Mouse (Mus musculus): Measurements from ENCODE around the gene Snrnp35.
"Not testable (repeated sequence)": the region's sequence is repeated elsewhere in the genome, so short reads cannot be mapped to it uniquely, and the experiment has no call there.

The Snrnp35 gene

GRCm38 (mm10) chr5:124482966-124483654, at the start of gene Snrnp35:
TSS of gene Snrnp35 (plus strand) at chr5:124483134.
- DNase-seq: peak; percentile 91

GRCm38 (mm10) chr5:124438229-124438628, 44.7 kb upstream of the Snrnp35 start:
- peak; percentile 63 for DNase-seq

DNA sequence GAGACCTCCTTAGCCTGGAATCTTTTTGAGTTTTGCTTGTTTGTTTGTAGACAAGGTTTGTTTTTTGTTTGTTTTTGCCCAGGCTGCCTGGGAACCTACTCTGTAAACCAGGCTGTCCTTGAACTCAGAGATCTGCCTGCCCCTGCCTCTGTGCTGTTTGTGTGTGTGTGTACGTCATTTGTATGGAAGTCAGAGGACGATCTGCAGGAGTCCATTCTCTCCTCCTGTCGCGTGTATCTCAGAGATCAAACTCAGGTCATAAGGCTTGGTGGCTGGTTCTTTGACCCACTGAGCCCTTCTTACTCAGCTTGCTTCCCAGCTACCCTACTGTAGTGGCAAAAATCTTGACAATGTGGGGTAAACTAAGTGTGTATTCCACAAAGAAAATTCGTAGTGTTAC, 44.2 kb upstream of the Snrnp35 start:
- no peak for DNase-seq

- DNase-seq: peak; percentile 93
These were observed 43.4 kb upstream of the Snrnp35 start, which contains the start of gene Kmt5a for GRCm38 (mm10) chr5:124439447-124440093. TSS of gene Kmt5a (plus strand) at chr5:124439930.

GRCm38 (mm10) chr5:124440094-124440701, 42.7 kb upstream of the Snrnp35 start:
- peak; percentile 80 for DNase-seq

GRCm38 (mm10) chr5:124442628-124443027, 40.3 kb upstream of the Snrnp35 start:
- DNase-seq: no peak

- no peak for DNase-seq
These were observed 38.7 kb upstream of the Snrnp35 start for GRCm38 (mm10) chr5:124444208-124444607.

- peak; percentile 88 for DNase-seq
These were observed 38.0 kb upstream of the Snrnp35 start for GRCm38 (mm10) chr5:124444661-124445561.

DNA sequence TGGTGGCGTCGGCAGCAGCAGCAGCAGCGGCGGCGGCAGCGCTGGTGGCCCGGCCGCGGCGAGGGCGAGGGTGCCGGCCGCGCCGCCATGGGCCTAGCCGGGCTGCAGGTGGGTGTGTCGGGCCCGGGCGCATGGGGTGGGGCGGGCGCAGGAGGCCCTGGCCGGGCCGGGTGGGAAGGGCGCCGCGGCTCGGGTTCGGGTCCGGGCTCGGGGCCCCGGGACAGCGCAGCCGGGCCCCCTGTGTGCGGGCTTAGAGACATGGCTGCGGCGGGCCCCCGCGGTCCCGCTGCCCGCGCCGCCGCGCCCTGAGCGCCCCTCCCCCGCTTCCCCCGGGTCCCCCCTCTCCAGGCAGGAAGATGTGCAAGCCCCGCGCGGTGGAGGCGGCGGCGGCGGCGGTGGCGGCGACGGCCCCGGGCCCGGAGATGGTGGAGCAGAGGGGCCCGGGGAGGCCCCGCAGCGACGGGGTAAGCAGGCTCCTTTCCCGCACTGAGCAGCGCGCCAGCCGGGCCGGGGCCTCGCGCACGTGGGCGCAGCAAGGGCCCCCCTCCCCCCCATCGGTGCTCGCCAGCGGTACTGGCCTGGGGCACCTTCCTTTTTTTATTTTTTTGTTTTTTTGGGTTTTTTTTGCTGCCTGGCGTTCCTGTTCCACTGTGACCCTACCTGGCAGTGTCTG, 37.2 kb upstream of the Snrnp35 start:
- DNase-seq: peak; percentile 79

GRCm38 (mm10) chr5:124446301-124446881, 36.5 kb upstream of the Snrnp35 start:
- DNase-seq: peak; percentile 45

DNA sequence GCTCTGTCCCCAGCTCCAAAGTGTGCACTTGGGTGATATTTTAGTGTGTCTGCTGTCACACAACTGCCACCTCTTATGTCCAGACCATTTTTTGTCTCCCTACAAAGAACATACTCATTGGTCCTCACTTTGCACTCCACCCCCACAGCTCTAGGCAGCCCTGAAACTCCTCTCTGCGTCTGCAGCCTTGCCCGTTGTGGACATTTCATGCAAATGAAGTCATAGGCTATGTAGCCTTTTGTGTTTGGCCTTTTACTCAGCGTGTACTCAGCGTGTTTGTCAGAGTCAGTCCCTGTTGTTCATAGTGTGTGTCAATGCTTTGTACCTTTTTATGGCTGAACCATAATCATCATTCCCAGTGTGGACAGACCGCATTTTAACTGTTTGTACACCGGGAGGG, 33.4 kb upstream of the Snrnp35 start:
- DNase-seq: no peak

DNA sequence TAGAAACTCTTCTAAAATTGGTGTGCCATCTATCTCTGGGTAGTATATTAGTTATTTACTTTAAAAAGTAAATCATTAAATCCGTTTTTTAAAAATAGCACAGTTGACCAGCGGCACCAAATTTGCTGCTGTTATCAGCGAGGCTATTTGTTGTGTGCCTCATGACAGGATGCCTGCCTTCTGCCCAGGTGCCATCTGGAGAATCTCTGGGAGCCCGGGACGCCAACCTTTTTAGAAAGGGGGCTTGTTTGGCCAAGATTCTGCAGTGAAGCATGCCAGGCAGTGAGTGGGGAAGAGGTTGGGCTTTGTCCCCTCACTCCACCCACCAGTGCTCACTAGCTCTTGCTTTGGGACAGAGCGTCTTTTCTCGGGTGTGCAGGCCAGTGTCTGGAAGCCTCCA, 32.9 kb upstream of the Snrnp35 start:
- DNase-seq: no peak

DNA sequence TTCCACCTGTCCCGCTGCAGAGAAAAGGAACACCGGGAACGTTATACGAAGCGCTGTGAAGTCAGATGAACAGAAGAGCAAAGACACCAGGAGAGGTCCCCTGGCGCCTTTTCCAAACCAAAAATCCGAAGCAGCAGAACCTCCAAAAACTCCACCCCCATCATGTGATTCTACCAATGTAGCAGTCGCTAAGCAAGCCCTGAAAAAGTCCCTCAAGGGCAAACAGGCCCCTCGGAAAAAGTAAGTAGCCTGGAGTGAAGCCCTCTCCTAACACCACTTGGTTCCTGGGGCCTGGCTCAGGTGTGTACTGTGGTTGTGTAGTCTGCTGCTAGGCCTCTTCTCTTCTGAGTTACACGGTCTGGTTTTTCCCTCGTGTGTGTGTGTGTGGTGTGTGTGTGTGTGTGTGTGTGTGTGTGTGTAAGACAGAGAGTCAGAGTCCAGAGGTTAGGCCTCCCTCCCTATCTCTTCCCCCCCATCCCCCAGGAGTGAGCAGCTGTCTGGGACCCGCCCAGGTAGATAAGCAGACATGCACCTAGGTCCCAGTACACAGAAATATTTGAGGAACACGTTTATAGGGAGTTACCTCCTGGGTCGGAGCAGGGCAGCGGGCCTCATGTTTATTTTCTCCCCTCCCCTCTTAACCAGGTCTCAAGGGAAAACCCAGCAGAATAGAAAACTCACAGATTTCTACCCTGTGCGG, 32.1 kb upstream of the Snrnp35 start:
- no peak for DNase-seq

- DNase-seq: no peak
These were observed 30.3 kb upstream of the Snrnp35 start for GRCm38 (mm10) chr5:124452494-124453228.

- DNase-seq: no peak
These were observed 29.4 kb upstream of the Snrnp35 start for GRCm38 (mm10) chr5:124453339-124454081.

DNA sequence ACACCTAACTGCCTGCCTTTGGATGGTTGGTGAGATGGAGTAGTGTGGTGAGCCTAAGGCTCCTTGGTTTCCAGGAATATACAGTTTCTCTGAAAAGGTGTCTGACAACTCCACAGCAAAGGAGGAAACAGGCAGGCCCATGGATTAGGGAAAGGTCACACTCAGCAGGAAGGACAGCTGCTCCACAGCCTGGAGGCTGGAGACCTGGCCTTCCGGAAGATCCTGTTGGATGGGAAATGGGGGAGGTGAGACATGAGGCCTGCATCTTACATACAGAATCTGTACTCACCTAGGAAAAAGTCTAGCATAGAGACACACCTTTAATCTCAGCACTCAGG, 28.9 kb upstream of the Snrnp35 start:
- no peak for DNase-seq

DNA sequence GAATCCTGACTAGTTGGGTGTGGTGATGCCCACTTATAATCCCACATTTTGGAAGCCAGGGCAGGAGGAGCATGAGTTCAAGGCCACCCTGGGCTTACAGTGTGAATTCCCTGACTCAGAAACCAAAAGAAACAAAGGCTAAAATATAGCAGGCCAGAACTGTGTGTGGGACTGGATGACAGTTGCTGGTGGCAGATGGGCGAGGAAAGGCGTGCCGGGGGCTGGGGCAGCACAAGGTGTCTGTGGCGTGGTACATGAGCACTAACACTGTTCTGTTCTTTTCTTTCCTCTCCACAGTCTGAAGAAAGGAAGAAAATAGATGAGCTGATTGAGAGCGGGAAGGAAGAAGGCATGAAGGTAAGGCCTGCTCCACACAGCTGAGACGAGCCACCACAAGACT, 26.2 kb upstream of the Snrnp35 start:
- DNase-seq: no peak

DNA sequence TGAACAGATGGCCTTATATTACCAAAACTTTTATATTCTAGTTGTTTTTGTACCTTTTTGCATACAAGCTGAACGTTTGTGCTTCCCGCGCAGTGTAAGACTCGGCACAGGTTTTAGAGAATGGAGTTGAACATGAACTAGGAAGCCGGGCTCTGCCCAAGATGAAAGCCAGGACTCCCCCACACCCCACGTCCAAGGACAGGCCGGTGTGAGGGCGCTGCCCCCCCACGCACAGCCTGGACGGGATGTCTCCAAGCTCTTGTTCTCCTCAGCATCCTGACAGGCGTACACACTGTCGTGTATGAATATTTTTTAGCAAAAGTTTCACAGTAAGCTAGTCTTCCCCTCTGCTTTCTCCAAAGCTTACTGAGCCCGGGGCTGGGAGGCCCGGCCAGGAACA, 22.0 kb upstream of the Snrnp35 start:
- DNase-seq: not testable (repeated sequence)

DNA sequence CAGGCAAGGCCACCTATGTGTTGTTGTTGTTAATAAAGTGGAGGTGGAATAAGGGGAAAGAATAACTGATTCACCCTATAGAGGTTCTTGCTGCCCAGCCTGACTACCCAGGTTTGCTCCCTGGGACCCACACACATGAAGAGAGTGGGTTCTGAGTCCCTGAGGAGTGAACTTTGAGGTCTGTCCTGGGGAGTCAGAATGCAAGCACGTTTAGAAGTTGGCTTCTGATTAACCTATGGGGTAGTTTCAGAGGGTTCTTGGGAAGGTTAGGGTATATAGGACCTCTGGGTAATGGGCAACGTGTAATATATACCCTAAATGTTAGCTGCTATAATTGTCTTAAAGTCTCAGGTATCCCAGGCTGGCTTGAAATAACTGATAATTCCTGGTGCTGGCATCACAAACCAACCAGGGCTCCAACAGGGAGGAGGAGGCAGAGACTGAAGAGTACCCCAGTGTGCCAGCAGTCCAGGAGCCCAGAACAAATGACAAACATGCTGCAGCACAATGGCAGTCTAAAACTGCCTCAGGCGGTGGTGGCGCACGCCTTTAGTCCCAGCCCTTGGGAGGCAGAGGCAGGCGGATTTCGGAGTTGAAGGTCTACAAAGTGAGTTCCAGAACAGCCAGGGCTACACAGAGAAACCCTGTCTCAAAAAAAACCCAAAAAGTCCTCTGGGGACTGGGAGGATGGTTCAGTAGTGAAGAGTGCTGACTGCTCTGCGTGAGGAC, 20.5 kb upstream of the Snrnp35 start:
- DNase-seq: no peak

Measured in thymus, postnatal 4 days (tissue).